Mouse (Mus musculus): ENCODE measurements at regions not wholly inside any gene's neighbourhood (a gene's known extent, or its start where the extent isn't known, plus 50 kb on each side); places are given as distances from the start of the nearest gene placed in this dataset.

- TF ChIP-seq POLR2A (IDR thresholded peaks at IDR 0.05; ENCODE audit: extremely low read depth, insufficient read depth, low read length) (no peak), CTCF (IDR thresholded peaks at IDR 0.05; ENCODE audit: low read depth, low read length) (no peak)
- 93% methylated on average over 2 of the region's 2 CpGs for WGBS
- Histone ChIP-seq H3K27me3 (ENCODE audit: control insufficient read depth, insufficient read depth, low read length) (no peaks in the 10 kb centered on the region), H3K4me1 (ENCODE audit: control insufficient read depth, insufficient read depth, low read length) (peaks cover 12% of the 10 kb centered on the region; the same call in 1 of the 2 replicates), H3K79me2 (ENCODE audit: control insufficient read depth, insufficient read depth, low read length) (no peaks in the 10 kb centered on the region), H3K36me3 (ENCODE audit: control insufficient read depth, insufficient read depth, low read length) (no peaks in the 10 kb centered on the region), H3K4me3 (ENCODE audit: insufficient read depth, low read depth, low read length) (no peak overlapping the region), H3K27ac (replicated peaks; ENCODE audit: insufficient read depth, low read depth, low read length) (no peak overlapping the region), H3K9ac (ENCODE audit: low read depth, low read length) (no peak overlapping the region)
- DNase-seq (ENCODE audit: extremely low read depth, low read depth, low spot score), result no peak
Observed at GRCm38 (mm10) chr13:35377487-35377886, 282.1 kb upstream of the Cdyl start.

- Histone ChIP-seq H3K9ac (ENCODE audit: low read depth, low read length) (no peak overlapping the region), H3K27ac (replicated peaks; ENCODE audit: insufficient read depth, low read depth, low read length) (no peak overlapping the region), H3K79me2 (ENCODE audit: control insufficient read depth, insufficient read depth, low read length) (no peaks in the 10 kb centered on the region), H3K4me3 (ENCODE audit: insufficient read depth, low read depth, low read length) (no peak overlapping the region), H3K4me1 (ENCODE audit: control insufficient read depth, insufficient read depth, low read length) (peaks cover 25% of the 10 kb centered on the region), H3K36me3 (ENCODE audit: control insufficient read depth, insufficient read depth, low read length) (no peaks in the 10 kb centered on the region), H3K27me3 (ENCODE audit: control insufficient read depth, insufficient read depth, low read length) (no peaks in the 10 kb centered on the region)
- peak; percentile 81 for DNase-seq (ENCODE audit: extremely low read depth, low read depth, low spot score)
- TF ChIP-seq POLR2A (IDR thresholded peaks at IDR 0.05; ENCODE audit: extremely low read depth, insufficient read depth, low read length) (no peak), CTCF (IDR thresholded peaks at IDR 0.05; ENCODE audit: low read depth, low read length) (no peak)
- WGBS, result 46% methylated on average over 2 of the region's 2 CpGs
Observed at GRCm38 (mm10) chr13:35379500-35379899, 280.1 kb upstream of the Cdyl start.

- H3K4me1 ChIP-seq (ENCODE audit: control insufficient read depth, insufficient read depth, low read length), result peaks cover 25% of the 10 kb centered on the region
- H3K27me3 ChIP-seq (ENCODE audit: control insufficient read depth, insufficient read depth, low read length), result no peaks in the 10 kb centered on the region; the same call in 1 of the 2 replicates
- no peak overlapping the region for H3K9ac ChIP-seq (ENCODE audit: low read depth, low read length)
- TF ChIP-seq CTCF (IDR thresholded peaks at IDR 0.05; ENCODE audit: low read depth, low read length) (no peak), POLR2A (IDR thresholded peaks at IDR 0.05; ENCODE audit: extremely low read depth, insufficient read depth, low read length) (no peak)
- 64% methylated on average over 3 of the region's 3 CpGs for WGBS
- no peak overlapping the region for H3K4me3 ChIP-seq (ENCODE audit: insufficient read depth, low read depth, low read length)
- no peaks in the 10 kb centered on the region for H3K36me3 ChIP-seq (ENCODE audit: control insufficient read depth, insufficient read depth, low read length)
- no peaks in the 10 kb centered on the region for H3K79me2 ChIP-seq (ENCODE audit: control insufficient read depth, insufficient read depth, low read length)
- DNase-seq (ENCODE audit: extremely low read depth, low read depth, low spot score), result peak; percentile 97
- no peak overlapping the region for H3K27ac ChIP-seq (replicated peaks; ENCODE audit: insufficient read depth, low read depth, low read length)
Observed at GRCm38 (mm10) chr13:35380224-35381009, 279.2 kb upstream of the Cdyl start.

- peak; percentile 12 for DNase-seq (ENCODE audit: extremely low read depth, low read depth, low spot score)
- Histone ChIP-seq H3K4me1 (ENCODE audit: control insufficient read depth, insufficient read depth, low read length) (peaks cover 25% of the 10 kb centered on the region), H3K36me3 (ENCODE audit: control insufficient read depth, insufficient read depth, low read length) (no peaks in the 10 kb centered on the region), H3K27me3 (ENCODE audit: control insufficient read depth, insufficient read depth, low read length) (no peaks in the 10 kb centered on the region; the same call in 1 of the 2 replicates), H3K79me2 (ENCODE audit: control insufficient read depth, insufficient read depth, low read length) (no peaks in the 10 kb centered on the region), H3K9ac (ENCODE audit: low read depth, low read length) (no peak overlapping the region), H3K4me3 (ENCODE audit: insufficient read depth, low read depth, low read length) (no peak overlapping the region), H3K27ac (replicated peaks; ENCODE audit: insufficient read depth, low read depth, low read length) (no peak overlapping the region)
- no peak for TF ChIP-seq CTCF (IDR thresholded peaks at IDR 0.05; ENCODE audit: low read depth, low read length)
- WGBS, result 64% methylated on average over 2 of the region's 2 CpGs
Observed at GRCm38 (mm10) chr13:35381641-35382040, 278.0 kb upstream of the Cdyl start.

- Histone ChIP-seq H3K4me3 (ENCODE audit: insufficient read depth, low read depth, low read length) (no peak overlapping the region), H3K27me3 (ENCODE audit: control insufficient read depth, insufficient read depth, low read length) (no peaks in the 10 kb centered on the region; the same call in 1 of the 2 replicates), H3K36me3 (ENCODE audit: control insufficient read depth, insufficient read depth, low read length) (no peaks in the 10 kb centered on the region), H3K79me2 (ENCODE audit: control insufficient read depth, insufficient read depth, low read length) (no peaks in the 10 kb centered on the region), H3K27ac (replicated peaks; ENCODE audit: insufficient read depth, low read depth, low read length) (no peak overlapping the region), H3K4me1 (ENCODE audit: control insufficient read depth, insufficient read depth, low read length) (peaks cover 25% of the 10 kb centered on the region), H3K9ac (ENCODE audit: low read depth, low read length) (no peak overlapping the region)
- TF ChIP-seq POLR2A (IDR thresholded peaks at IDR 0.05; ENCODE audit: extremely low read depth, insufficient read depth, low read length), result no peak
- no peak for TF ChIP-seq CTCF (IDR thresholded peaks at IDR 0.05; ENCODE audit: low read depth, low read length)
- WGBS, result 18% methylated on average over 12 of the region's 12 CpGs
- peak; percentile 50 for DNase-seq (ENCODE audit: extremely low read depth, low read depth, low spot score)
Observed at GRCm38 (mm10) chr13:35383000-35383623, 276.5 kb upstream of the Cdyl start.

GRCm38 (mm10) chr13:35383624-35384018, 276.0 kb upstream of the Cdyl start:
- H3K27ac ChIP-seq (replicated peaks; ENCODE audit: insufficient read depth, low read depth, low read length), result no peak overlapping the region
- H3K27me3 ChIP-seq (ENCODE audit: control insufficient read depth, insufficient read depth, low read length), result no peaks in the 10 kb centered on the region; the same call in 1 of the 2 replicates
- peak; percentile 80 for DNase-seq (ENCODE audit: extremely low read depth, low read depth, low spot score)
- H3K4me1 ChIP-seq (ENCODE audit: control insufficient read depth, insufficient read depth, low read length), result peaks cover 25% of the 10 kb centered on the region
- no peak overlapping the region for H3K4me3 ChIP-seq (ENCODE audit: insufficient read depth, low read depth, low read length)
- TF ChIP-seq POLR2A (IDR thresholded peaks at IDR 0.05; ENCODE audit: extremely low read depth, insufficient read depth, low read length) (no peak), CTCF (IDR thresholded peaks at IDR 0.05; ENCODE audit: low read depth, low read length) (no peak)
- no peak overlapping the region for H3K9ac ChIP-seq (ENCODE audit: low read depth, low read length)
- H3K79me2 ChIP-seq (ENCODE audit: control insufficient read depth, insufficient read depth, low read length), result no peaks in the 10 kb centered on the region
- H3K36me3 ChIP-seq (ENCODE audit: control insufficient read depth, insufficient read depth, low read length), result no peaks in the 10 kb centered on the region
- 18% methylated on average over 8 of the region's 8 CpGs for WGBS
